Mouse (Mus musculus) stomach, postnatal 0 days (tissue): ENCODE data around the gene Sigmar1. TPM values are rescaled to one million over a fixed set of nuclear protein-coding genes. Genes with fewer than 3 reads are reported as not detected.

Source experiments
- polyA plus RNA-seq: library from polyadenylated mRNA; unstranded; fragments of >200 nt; fragmentation: Nextera tagmentation; extraction: Ambion mirVana; gene quantifications from 2 replicates; pipeline ENCODE4 v1.2.1, GENCODE M21; 2015

Gene Sigmar1
- polyA plus RNA-seq, 1 experiment from 2014 or later, result 43.9 TPM

Other genes with a start within 250 kb of the Sigmar1 start
- gene 1110017D15Rik, start 238.8 kb downstream of the Sigmar1 start, polyA plus RNA-seq, result 0.51 and 0.53 TPM in 2 replicates
- gene Fam219a, start 186.6 kb downstream of the Sigmar1 start, polyA plus RNA-seq, result 1.4 and 2.4 TPM in 2 replicates
- gene Dnaic1, start 186.4 kb downstream of the Sigmar1 start, polyA plus RNA-seq, result 6.0 and 6.5 TPM in 2 replicates
- gene Enho, start 115.8 kb downstream of the Sigmar1 start, polyA plus RNA-seq, result 50.5 and 55.4 TPM in 2 replicates
- 4.3 and 5.9 TPM in 2 replicates for gene Cntfr, start 59.1 kb downstream of the Sigmar1 start, polyA plus RNA-seq
- 73.7 and 80.0 TPM in 2 replicates for gene Il11ra1, start 56.2 kb downstream of the Sigmar1 start, polyA plus RNA-seq
- 38.0 and 40.2 TPM in 2 replicates for gene Rpp25l, start 42.6 kb downstream of the Sigmar1 start, polyA plus RNA-seq
- 129 TPM in 2 replicates for gene Dctn3, start 33.0 kb downstream of the Sigmar1 start, polyA plus RNA-seq
- 0.05 and 0.07 TPM in 2 replicates for gene Arid3c, start 25.0 kb downstream of the Sigmar1 start, polyA plus RNA-seq
- 27.4 and 31.3 TPM in 2 replicates for gene Galt, start 929 bp downstream of the Sigmar1 start, polyA plus RNA-seq
- 21.2 and 21.3 TPM in 2 replicates for gene Ccl27a, start 18.1 kb upstream of the Sigmar1 start, polyA plus RNA-seq
- gene Gm21541, start 147.5 kb upstream of the Sigmar1 start, polyA plus RNA-seq, result 11.1 and 17.8 TPM in 2 replicates
- gene Gm20878, start 185.4 kb upstream of the Sigmar1 start, polyA plus RNA-seq, result 2.0 and 2.3 TPM in 2 replicates
- gene Fam205a4, start 209.9 kb upstream of the Sigmar1 start, polyA plus RNA-seq, result 0.06 and 0.08 TPM in 2 replicates